In genomic region chr11:97699626-97700002, GRCm38 (mm10) we compare ENCODE assay signal across 8 mouse cellular contexts. TPM values are rescaled to one million over a fixed set of nuclear protein-coding genes. Genes with fewer than 3 reads are reported as not detected.
DNase-seq lines count a peak whose midpoint lies in the region; ATAC-seq and TF ChIP-seq lines count a peak whose summit lies in the region.

No protein-coding gene starts in this region.

- H3K27ac ChIP-seq in ES-E14 (ENCODE audit: insufficient read depth, low read depth, low read length, poor library complexity, severe bottlenecking), result peak overlapping the region; percentile 96
- peak overlapping the region; percentile 91 for H3K27ac ChIP-seq in brown adipose tissue, adult 24 weeks (replicated peaks; ENCODE audit: low read depth, low read length)
- H3K27ac ChIP-seq in forebrain, embryonic 16.5 days (ENCODE audit: low read length), result peak overlapping the region; percentile 94
- H3K27ac ChIP-seq in lung, embryonic 15.5 days, result peak overlapping the region; percentile 100

- H3K9ac ChIP-seq in ES-E14 (ENCODE audit: insufficient read depth, low read depth, low read length, poor library complexity, severe bottlenecking), result peak overlapping the region; percentile 84
- H3K9ac ChIP-seq in forebrain, embryonic 16.5 days (replicated peaks; ENCODE audit: low read depth, low read length), result peak overlapping the region; percentile 91
- peak overlapping the region; percentile 94 for H3K9ac ChIP-seq in lung, embryonic 15.5 days

- H3K4me3 ChIP-seq in ES-E14 (ENCODE audit: insufficient read depth in 1 of 2, low read depth in 1 of 2, low read length in 2 of 2, poor library complexity in 1 of 2, severe bottlenecking in 1 of 2), result peak overlapping the region; percentile 88 to 93
- peak overlapping the region; percentile 91 for H3K4me3 ChIP-seq in brown adipose tissue, adult 24 weeks (ENCODE audit: insufficient read depth, low read depth, low read length)
- H3K4me3 ChIP-seq in forebrain, embryonic 16.5 days (replicated peaks; ENCODE audit: low read length), result peak overlapping the region; percentile 76
- peak overlapping the region; percentile 90 for H3K4me3 ChIP-seq in lung, embryonic 15.5 days

- intact Hi-C loops in heart, postnatal 25 days (cut with DNase I), result loop anchor here (5.0 kb wide), 1 partner anchor 43 kb away; the partner anchor contains the start of gene Pip4k2b

- no peaks in the 10 kb centered on the region for H3K9me3 ChIP-seq in ES-E14 (ENCODE audit: control insufficient read depth, insufficient read depth, low read depth, low read length)
- no peaks in the 10 kb centered on the region for H3K9me3 ChIP-seq in forebrain, embryonic 16.5 days (ENCODE audit: control insufficient read depth, low read length)
- H3K9me3 ChIP-seq in lung, embryonic 15.5 days, result no peaks in the 10 kb centered on the region

- peaks cover 9% of the 10 kb centered on the region; the same call in 1 of the 2 replicates for H3K36me3 ChIP-seq in ES-E14 (ENCODE audit: control insufficient read depth, insufficient read depth, low read length, poor library complexity, severe bottlenecking)
- no peaks in the 10 kb centered on the region for H3K36me3 ChIP-seq in forebrain, embryonic 16.5 days (ENCODE audit: control insufficient read depth, insufficient read depth)
- H3K36me3 ChIP-seq in lung, embryonic 15.5 days, result peaks cover 2% of the 10 kb centered on the region; the same call in 1 of the 2 replicates

- 2% methylated on average over 6 of the region's 9 CpGs for WGBS in forebrain, embryonic 16.5 days
- WGBS in lung, embryonic 15.5 days, result 0% methylated on average over 3 of the region's 9 CpGs

- H3K4me2 ChIP-seq in forebrain, embryonic 16.5 days (ENCODE audit: low read length), result peak overlapping the region; percentile 67
- H3K4me2 ChIP-seq in lung, embryonic 15.5 days, result peak overlapping the region; percentile 95

- in situ Hi-C loops in ES-E14 (cut with MboI; ENCODE audit: low sequenced_read_pairs in 2 of 2, unreplicated experiment in 2 of 2), result loop anchor here in 1 of 2 experiments (10.0 kb wide), 1 partner anchor 65 kb away; no protein-coding TSS in a partner anchor

- peaks cover 3 to 26% of the 10 kb centered on the region in 2 experiments; a peak in 3 of 4 replicates for H3K4me1 ChIP-seq in ES-E14 (ENCODE audit: control insufficient read depth in 2 of 2, insufficient read depth in 2 of 2, low read length in 2 of 2, poor library complexity in 1 of 2)
- peaks cover 8% of the 10 kb centered on the region for H3K4me1 ChIP-seq in brown adipose tissue, adult 24 weeks (ENCODE audit: control insufficient read depth, insufficient read depth, insufficient read length, low read length)
- peaks cover 58% of the 10 kb centered on the region for H3K4me1 ChIP-seq in forebrain, embryonic 16.5 days (replicated peaks; ENCODE audit: control insufficient read depth, insufficient read depth, low read length)
- peaks cover 60% of the 10 kb centered on the region for H3K4me1 ChIP-seq in lung, embryonic 15.5 days

- no peaks in the 10 kb centered on the region for H3K27me3 ChIP-seq in forebrain, embryonic 16.5 days (replicated peaks; ENCODE audit: control insufficient read depth, insufficient read depth, low read length)
- no peaks in the 10 kb centered on the region for H3K27me3 ChIP-seq in lung, embryonic 15.5 days

- peak; percentile 96 for DNase-seq in ES-E14 (ENCODE audit: low read depth, low spot score)
- peak; percentile 68 for DNase-seq in heart, postnatal 25 days (ENCODE audit: low spot score)
- DNase-seq in layer of hippocampus, adult 8-10 months (ENCODE audit: low spot score in 2 of 2), result peak; percentile 72 to 73
- DNase-seq in retina, embryonic 14.5 days (ENCODE audit: low spot score), result peak; percentile 95
- DNase-seq in spleen, postnatal 4 days (ENCODE audit: low spot score in 2 of 2), result no peak

- ATAC-seq in forebrain, embryonic 16.5 days, result peak; percentile 27
- ATAC-seq in lung, embryonic 15.5 days (ENCODE audit: borderline replicate concordance, extremely low read depth, low FRiP score, low TSS enrichment), result peak; percentile 48

TF ChIP-seq in ES-E14, 5 proteins besides CTCF, POLR2A, EP300 and RAD21:
- no peak for TF ChIP-seq HCFC1 (IDR thresholded peaks at IDR 0.05; ENCODE audit: borderline replicate concordance, insufficient read depth, low read length)
- TF ChIP-seq MAFK (IDR thresholded peaks at IDR 0.05; ENCODE audit: insufficient read depth, low read depth, low read length), result no peak
- no peak for TF ChIP-seq ZNF384 (IDR thresholded peaks at IDR 0.05; ENCODE audit: low read depth, low read length)
- TF ChIP-seq CHD2 (IDR thresholded peaks at IDR 0.05; ENCODE audit: low read depth, low read length), result no peak
- TF ChIP-seq ZC3H11A (IDR thresholded peaks at IDR 0.05; ENCODE audit: borderline replicate concordance, low read depth, low read length), result no peak

RNA-seq across cellular contexts. Expression of gene Pcgf2, which starts 0.7 kb away (rescaled TPM):
- 20.1 and 28.4 TPM in 2 replicates for total RNA-seq in ES-E14 (2012; rRNA removed)
- 6.8 and 12.7 TPM in 2 replicates for polyA plus RNA-seq in brown adipose tissue, adult 24 weeks (2012; ENCODE audit: insufficient read depth, insufficient read length, missing spikeins)
- 14.8 and 19.8 TPM in 2 replicates for polyA plus RNA-seq in forebrain, embryonic 16.5 days (2015; fragmentation: Nextera tagmentation; extraction: Ambion mirVana)
- 1 to 10 TPM; 6.2 to 6.4 TPM for total RNA-seq in heart, postnatal 25 days (2021)
- total RNA-seq in layer of hippocampus, adult 8-10 months (2022), result 10 to 100 TPM; 23.9 to 35.3 (median 29.0) TPM
- 12.1 and 13.2 TPM in 2 replicates for polyA plus RNA-seq in lung, embryonic 15.5 days (2015; fragmentation: Nextera tagmentation; extraction: Ambion mirVana)

RNA-seq across cellular contexts. Expression of gene Psmb3, which starts 3.6 kb away (rescaled TPM):
- total RNA-seq in ES-E14 (2012; rRNA removed), result 522 and 677 TPM in 2 replicates
- polyA plus RNA-seq in brown adipose tissue, adult 24 weeks (2012; ENCODE audit: insufficient read depth, insufficient read length, missing spikeins), result 364 and 464 TPM in 2 replicates
- polyA plus RNA-seq in forebrain, embryonic 16.5 days (2015; fragmentation: Nextera tagmentation; extraction: Ambion mirVana), result 403 and 431 TPM in 2 replicates
- 100 to 1,000 TPM; 150 to 151 TPM for total RNA-seq in heart, postnatal 25 days (2021)
- total RNA-seq in layer of hippocampus, adult 8-10 months (2022), result 100 to 1,000 TPM; 121 to 145 (median 133) TPM
- 465 and 505 TPM in 2 replicates for polyA plus RNA-seq in lung, embryonic 15.5 days (2015; fragmentation: Nextera tagmentation; extraction: Ambion mirVana)

RNA-seq across cellular contexts. Expression of gene Cisd3, which starts 14.0 kb away (rescaled TPM):
- 49.9 and 66.0 TPM in 2 replicates for total RNA-seq in ES-E14 (2012; rRNA removed)
- polyA plus RNA-seq in brown adipose tissue, adult 24 weeks (2012; ENCODE audit: insufficient read depth, insufficient read length, missing spikeins), result 420 and 579 TPM in 2 replicates
- 14.6 and 15.4 TPM in 2 replicates for polyA plus RNA-seq in forebrain, embryonic 16.5 days (2015; fragmentation: Nextera tagmentation; extraction: Ambion mirVana)
- 100 to 1,000 TPM; 145 to 155 TPM for total RNA-seq in heart, postnatal 25 days (2021)
- 10 to 100 TPM; 45.2 to 60.0 (median 56.7) TPM for total RNA-seq in layer of hippocampus, adult 8-10 months (2022)
- 44.1 and 45.5 TPM in 2 replicates for polyA plus RNA-seq in lung, embryonic 15.5 days (2015; fragmentation: Nextera tagmentation; extraction: Ambion mirVana)

RNA-seq across cellular contexts. Expression of gene Mllt6, which starts 36.4 kb away (rescaled TPM):
- 113 and 142 TPM in 2 replicates for total RNA-seq in ES-E14 (2012; rRNA removed)
- polyA plus RNA-seq in brown adipose tissue, adult 24 weeks (2012; ENCODE audit: insufficient read depth, insufficient read length, missing spikeins), result 10.9 and 12.9 TPM in 2 replicates
- 4.2 and 5.1 TPM in 2 replicates for polyA plus RNA-seq in forebrain, embryonic 16.5 days (2015; fragmentation: Nextera tagmentation; extraction: Ambion mirVana)
- 10 to 100 TPM; 59.8 to 63.3 TPM for total RNA-seq in heart, postnatal 25 days (2021)
- 100 to 1,000 TPM; 110 to 149 (median 126) TPM for total RNA-seq in layer of hippocampus, adult 8-10 months (2022)
- 3.2 and 3.3 TPM in 2 replicates for polyA plus RNA-seq in lung, embryonic 15.5 days (2015; fragmentation: Nextera tagmentation; extraction: Ambion mirVana)

RNA-seq across cellular contexts. Expression of gene Pip4k2b, which starts 44.9 kb away (rescaled TPM):
- 26.5 and 31.3 TPM in 2 replicates for total RNA-seq in ES-E14 (2012; rRNA removed)
- polyA plus RNA-seq in brown adipose tissue, adult 24 weeks (2012; ENCODE audit: insufficient read depth, insufficient read length, missing spikeins), result 6.1 and 10.3 TPM in 2 replicates
- 4.1 and 4.7 TPM in 2 replicates for polyA plus RNA-seq in forebrain, embryonic 16.5 days (2015; fragmentation: Nextera tagmentation; extraction: Ambion mirVana)
- total RNA-seq in heart, postnatal 25 days (2021), result 10 to 100 TPM; 20.2 to 21.1 TPM
- total RNA-seq in layer of hippocampus, adult 8-10 months (2022), result 100 to 1,000 TPM in 3 of 4 experiments, 10 to 100 TPM in 1; 97.5 to 127 (median 109) TPM
- 1.6 and 1.8 TPM in 2 replicates for polyA plus RNA-seq in lung, embryonic 15.5 days (2015; fragmentation: Nextera tagmentation; extraction: Ambion mirVana)

Comparison
In these comparisons a context has a peak if more than half of its experiments do, and no peak if none do; other contexts are left out.
1. DNase-seq: peak in ES-E14 (single experiment), heart, postnatal 25 days (single experiment), layer of hippocampus, adult 8-10 months (2 of 2) and retina, embryonic 14.5 days (single experiment); none in spleen, postnatal 4 days (0 of 2).
2. Peak in every context shown above with its lines, with median percentiles within 50 percentile points of each other: H3K27ac ChIP-seq, H3K4me3 ChIP-seq and H3K9ac ChIP-seq.